Mouse (Mus musculus) small intestine, adult 2 months (tissue): ENCODE measurements around the gene Nmur1.

ENCODE experiments used
- CTCF ChIP-seq: fragments of 200-500 bp; IDR thresholded peaks from 2 replicates; pipeline ENCODE4 v1.5.1; 2012; ENCODE audit warnings: low read depth, mild to moderate bottlenecking, control low read depth, inconsistent platforms, low read length, moderate library complexity, mixed read lengths; ENCODE audit not compliant: insufficient replicate concordance, insufficient read length; ENCODE audit errors: extremely low read depth
- POLR2A ChIP-seq: fragments of 200-500 bp; IDR thresholded peaks from 2 replicates; pipeline ENCODE4 v1.6.1; 2012; ENCODE audit warnings: low read depth, mild to moderate bottlenecking, control low read depth, inconsistent platforms, low read length, moderate library complexity

GRCm38 (mm10) chr1:86440171-86440886, 14.3 kb upstream of the Nmur1 start:
- TF ChIP-seq POLR2A = no peak
- peak; percentile 85; the same call in 1 of the 2 replicates for TF ChIP-seq CTCF
